In the genomic region with DNA sequence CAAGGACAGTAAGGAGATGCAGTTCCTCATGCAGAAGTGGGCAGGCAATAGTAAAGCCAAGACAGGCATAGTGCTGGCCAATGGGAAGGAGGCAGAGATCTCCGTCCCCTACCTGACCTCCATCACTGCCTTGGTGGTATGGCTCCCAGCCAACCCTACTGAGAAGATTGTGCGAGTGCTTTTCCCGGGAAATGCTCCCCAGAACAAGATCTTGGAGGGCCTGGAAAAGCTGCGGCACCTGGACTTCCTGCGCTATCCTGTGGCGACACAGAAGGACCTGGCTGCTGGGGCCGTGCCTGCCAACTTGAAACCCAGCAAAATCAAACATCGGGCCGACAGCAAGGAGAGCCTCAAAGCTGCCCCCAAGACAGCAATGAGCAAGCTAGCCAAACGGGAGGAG, we compare ENCODE assay signal across 21 mouse cellular contexts. TPM values are rescaled to one million over a fixed set of nuclear protein-coding genes. Genes with fewer than 3 reads are reported as not detected.
DNase-seq lines count a peak whose midpoint lies in the region; TF ChIP-seq lines count a peak whose summit lies in the region.
"Had no signal": no experiment of that assay in that cellular context is flagged by ENCODE, and none has a peak within 500 bp of the region (broad histone marks: within the 10 kb centered on the region; RNA-seq: fewer than 3 reads in every experiment).

No protein-coding gene starts in this region.

- H3K4me3 ChIP-seq in layer of hippocampus, adult 2 months = no peak overlapping the region
- H3K4me3 ChIP-seq: embryonic facial prominence, embryonic 13.5 days; forebrain, embryonic 12.5 days; heart, embryonic 10.5 days; heart, embryonic 15.5 days; hindbrain, embryonic 13.5 days had no signal

- TF ChIP-seq CTCF in layer of hippocampus, adult 2 months (conservative IDR thresholded peaks at IDR 0.05) = no peak

- no peak for DNase-seq in layer of hippocampus, adult 2 months (ENCODE audit: low spot score in 2 of 2)
- no peak for DNase-seq in layer of hippocampus, postnatal 25 days (ENCODE audit: extremely low spot score in 1 of 2, low spot score in 1 of 2)
- peak; percentile 66 to 70 for DNase-seq in cerebellum, adult 18-20 months
- DNase-seq in cerebellum, adult 9-11 months = peak; percentile 79
- DNase-seq in cerebellum, postnatal 36 days = peak; percentile 54
- no peak for DNase-seq in lung, adult 18-20 months
- no peak for DNase-seq in frontal cortex, postnatal 25 days (ENCODE audit: low spot score in 2 of 2)
- DNase-seq: adrenal gland, adult 8-10 months; adrenal gland, postnatal 36 days; gastrocnemius, postnatal 10 days; heart, adult 18-20 months; heart, postnatal 14 days; kidney, adult 11 months; kidney, adult 9 months had no signal

- peak overlapping the region; percentile 36; the same call in 1 of the 2 replicates for H3K27ac ChIP-seq in layer of hippocampus, adult 2 months
- H3K27ac ChIP-seq: embryonic facial prominence, embryonic 13.5 days; forebrain, embryonic 12.5 days; heart, embryonic 10.5 days; heart, embryonic 15.5 days; hindbrain, embryonic 13.5 days; hindbrain, postnatal 0 days had no signal

RNA-seq across cellular contexts. Expression of gene Map1a, which starts 10.6 kb away (rescaled TPM):
- 100 to 1,000 TPM; 622 to 629 TPM for total RNA-seq in layer of hippocampus, adult 2 months (2021)
- total RNA-seq in layer of hippocampus, postnatal 25 days (2021) = 100 to 1,000 TPM; 513 to 580 TPM
- total RNA-seq: hematopoietic stem cell, adult 5-6 weeks had no signal

RNA-seq across cellular contexts. Expression of gene Trp53bp1, which starts 28.8 kb away (rescaled TPM):
- total RNA-seq in layer of hippocampus, adult 2 months (2021) = 100 to 1,000 TPM; 148 to 162 TPM
- total RNA-seq in layer of hippocampus, postnatal 25 days (2021) = 100 to 1,000 TPM; 130 to 154 TPM

RNA-seq across cellular contexts. Expression of gene Ppip5k1, which starts 55.2 kb away (rescaled TPM):
- 100 to 1,000 TPM; 106 to 110 TPM for total RNA-seq in layer of hippocampus, adult 2 months (2021)
- 100 to 1,000 TPM in 1 of 2 experiments, 10 to 100 TPM in 1; 85.1 to 111 TPM for total RNA-seq in layer of hippocampus, postnatal 25 days (2021)

RNA-seq across cellular contexts. Expression of gene Ckmt1, which starts 57.5 kb away (rescaled TPM):
- total RNA-seq in layer of hippocampus, adult 2 months (2021) = 100 to 1,000 TPM; 360 to 396 TPM
- total RNA-seq in layer of hippocampus, postnatal 25 days (2021) = 100 to 1,000 TPM; 369 to 418 TPM
- total RNA-seq: hematopoietic stem cell, adult 5-6 weeks had no signal

Comparison
In these comparisons a context has a peak if more than half of its experiments do, and no peak if none do; other contexts are left out.
1. DNase-seq: peak in cerebellum, adult 18-20 months (2 of 2), cerebellum, adult 9-11 months (single experiment) and cerebellum, postnatal 36 days (2 of 2); none in layer of hippocampus, adult 2 months (0 of 2), layer of hippocampus, postnatal 25 days (0 of 2), lung, adult 18-20 months (0 of 2) and frontal cortex, postnatal 25 days (0 of 2).